Mouse (Mus musculus) kidney, postnatal 25 days (tissue): ENCODE data around the gene Gnaq.
A peak's percentile ranks its signal among the peaks of the same experiment; 100 is the strongest.
"Not testable (repeated sequence)": the region's sequence is repeated elsewhere in the genome, so short reads cannot be mapped to it uniquely, and the experiment has no call there.

Source experiments
- DNase-seq, 2 experiments: peaks; one replicate each; pipeline ENCODE4 v3.0.0; 2021; ENCODE audit warnings: mixed read lengths in 2 of 2

Gnaq gene

GRCm38 (mm10) chr19:16147446-16147845 is 14.8 kb downstream of the Gnaq start:
- peak in 1 of 2 experiments; percentile 39 for DNase-seq

GRCm38 (mm10) chr19:16149094-16149493 is 16.5 kb downstream of the Gnaq start:
- DNase-seq: no peak

GRCm38 (mm10) chr19:16150328-16150727 is 17.7 kb downstream of the Gnaq start:
- DNase-seq: no peak

- DNase-seq: no peak
These were observed 21.2 kb downstream of the Gnaq start for GRCm38 (mm10) chr19:16153851-16154250.

- no peak for DNase-seq
These were observed 21.8 kb downstream of the Gnaq start for GRCm38 (mm10) chr19:16154480-16154879.

- no peak for DNase-seq
These were observed 24.5 kb downstream of the Gnaq start for GRCm38 (mm10) chr19:16157120-16157519.

- no peak for DNase-seq
These were observed 28.1 kb downstream of the Gnaq start for GRCm38 (mm10) chr19:16160759-16161158.

- no peak for DNase-seq
These were observed 28.6 kb downstream of the Gnaq start for GRCm38 (mm10) chr19:16161222-16161621.

GRCm38 (mm10) chr19:16164396-16164795 is 31.8 kb downstream of the Gnaq start:
- not testable (repeated sequence) for DNase-seq

- peak; percentile 31 to 64 for DNase-seq
These were observed 34.6 kb downstream of the Gnaq start for GRCm38 (mm10) chr19:16167185-16167584.

GRCm38 (mm10) chr19:16168192-16168591 is 35.6 kb downstream of the Gnaq start:
- peak; percentile 65 to 78 for DNase-seq

GRCm38 (mm10) chr19:16168653-16169198 is 36.1 kb downstream of the Gnaq start:
- DNase-seq: peak; percentile 56 to 69

- DNase-seq: no peak
These were observed 38.1 kb downstream of the Gnaq start for GRCm38 (mm10) chr19:16170724-16171123.

- no peak for DNase-seq
These were observed 41.1 kb downstream of the Gnaq start for GRCm38 (mm10) chr19:16173721-16174120.

GRCm38 (mm10) chr19:16176426-16176825 is 43.8 kb downstream of the Gnaq start:
- no peak for DNase-seq

- peak; percentile 29 to 44 for DNase-seq
These were observed 44.6 kb downstream of the Gnaq start for GRCm38 (mm10) chr19:16177139-16177727.

GRCm38 (mm10) chr19:16181258-16181657 is 48.6 kb downstream of the Gnaq start:
- no peak for DNase-seq

- no peak for DNase-seq
These were observed 49.3 kb downstream of the Gnaq start for GRCm38 (mm10) chr19:16181852-16182475.

GRCm38 (mm10) chr19:16183592-16184365 is 51.1 kb downstream of the Gnaq start:
- DNase-seq: no peak

- no peak for DNase-seq
These were observed 54.4 kb downstream of the Gnaq start for GRCm38 (mm10) chr19:16186984-16187383.

- no peak for DNase-seq
These were observed 55.3 kb downstream of the Gnaq start for GRCm38 (mm10) chr19:16187952-16188351.

- DNase-seq: no peak
These were observed 56.6 kb downstream of the Gnaq start for GRCm38 (mm10) chr19:16189066-16189765.

- peak in 1 of 2 experiments; percentile 30 for DNase-seq
These were observed 65.5 kb downstream of the Gnaq start for GRCm38 (mm10) chr19:16198162-16198561.
